Mouse (Mus musculus) ES-E14 (cell line): ENCODE data around the gene Fstl3. TPM values are rescaled to one million over a fixed set of nuclear protein-coding genes. Genes with fewer than 3 reads are reported as not detected.

Experiments used
- DNase-seq: peaks from one replicate; pipeline ENCODE4 v3.0.0-alpha.2; 2013; ENCODE audit warnings: low read depth, low spot score
- H3K27ac ChIP-seq: 2 replicates; pipeline ENCODE4 v1.5.1; 2012; ENCODE audit warnings: low read depth, mild to moderate bottlenecking, low read length, moderate library complexity, mixed read lengths; ENCODE audit not compliant: poor library complexity, insufficient read depth, severe bottlenecking
- H3K36me3 ChIP-seq: 2 replicates; pipeline ENCODE4 v1.6.1; 2012; ENCODE audit warnings: mild to moderate bottlenecking, low read length, moderate library complexity, mixed read lengths; ENCODE audit not compliant: control insufficient read depth, poor library complexity, insufficient read depth, severe bottlenecking
- H3K4me1 ChIP-seq, 2 experiments: fragments of 150-350 bp in 1 of 2; sonication (generic) in 1 of 2; 2 replicates each; pipeline ENCODE4 v1.6.1; 2012; ENCODE audit warnings: low read length in 2 of 2, mild to moderate bottlenecking in 1 of 2, mixed read lengths in 1 of 2; ENCODE audit not compliant: control insufficient read depth in 2 of 2, insufficient read depth in 2 of 2, poor library complexity in 1 of 2
- H3K4me3 ChIP-seq, 2 experiments: fragments of 150-350 bp in 1 of 2; sonication (generic) in 1 of 2; 2 replicates each; pipeline ENCODE4 v1.5.1; 2012; ENCODE audit warnings: low read length in 2 of 2, low read depth in 1 of 2, mild to moderate bottlenecking in 1 of 2, mixed read lengths in 1 of 2; ENCODE audit not compliant: insufficient read depth in 1 of 2, poor library complexity in 1 of 2, severe bottlenecking in 1 of 2
- H3K9ac ChIP-seq: 2 replicates; pipeline ENCODE4 v1.6.1; 2012; ENCODE audit warnings: low read depth, mild to moderate bottlenecking, low read length, mixed read lengths; ENCODE audit not compliant: poor library complexity, insufficient read depth, severe bottlenecking
- H3K9me3 ChIP-seq: fragments of 150-350 bp; sonication (generic); 2 replicates; pipeline ENCODE4 v1.6.1; 2012; ENCODE audit warnings: low read depth, mild to moderate bottlenecking, low read length; ENCODE audit not compliant: control insufficient read depth, insufficient read depth
- CHD2 ChIP-seq: IDR thresholded peaks from 2 replicates; pipeline ENCODE4 v1.6.1; 2014; ENCODE audit warnings: mild to moderate bottlenecking, low read depth, low read length, inconsistent platforms
- HCFC1 ChIP-seq: IDR thresholded peaks from 2 replicates; pipeline ENCODE4 v1.6.1; 2012; ENCODE audit warnings: low read length, inconsistent platforms, borderline replicate concordance; ENCODE audit not compliant: insufficient read depth
- MAFK ChIP-seq: IDR thresholded peaks from 2 replicates; pipeline ENCODE4 v1.6.1; 2014; ENCODE audit warnings: mild to moderate bottlenecking, low read depth, low read length, inconsistent platforms; ENCODE audit not compliant: insufficient read depth
- ZC3H11A ChIP-seq: IDR thresholded peaks from 2 replicates; pipeline ENCODE4 v1.6.1; 2012; ENCODE audit warnings: low read depth, mild to moderate bottlenecking, inconsistent platforms, low read length, borderline replicate concordance
- ZNF384 ChIP-seq: IDR thresholded peaks from 2 replicates; pipeline ENCODE4 v1.6.1; 2012; ENCODE audit warnings: low read depth, low read length, inconsistent platforms
- in situ Hi-C, 2 experiments: fragments of 600-800 bp; cut with MboI; formaldehyde crosslinking; loops; one replicate each; pipeline ENCODE4 v1.15.1; 2025; ENCODE audit warnings: low sequenced_read_pairs in 2 of 2, inconsistent platforms in 1 of 2; ENCODE audit not compliant: unreplicated experiment in 2 of 2
- total RNA-seq: library from RNA; depleted of rRNA; stranded (reverse); fragments of 300-350 nt; gene quantifications from 2 replicates; pipeline ENCODE4 v1.2.3, GENCODE M21; 2012

Fstl3 gene
- total RNA-seq, 1 experiment = 7.1 TPM

DNA sequence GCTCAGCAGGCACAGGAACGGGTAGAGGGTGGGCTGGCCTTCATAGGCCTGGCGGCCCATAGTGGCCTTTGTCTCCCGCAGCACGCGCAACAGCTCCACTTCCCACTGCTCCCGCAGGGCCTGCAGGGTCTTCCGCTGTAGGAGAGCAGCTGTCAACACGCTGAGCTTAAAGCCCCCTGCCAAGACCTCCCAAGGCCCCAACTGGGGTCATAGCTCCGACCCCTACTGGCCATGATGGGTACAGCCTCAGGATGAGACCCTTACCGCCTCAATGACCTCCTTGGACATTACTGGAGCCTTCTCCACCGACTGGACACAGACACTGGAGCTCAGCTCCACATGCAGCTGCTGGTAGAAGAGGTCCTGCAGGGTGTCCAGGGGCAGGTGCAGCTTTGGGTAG, 36.2 kb upstream of the Fstl3 start:
- in situ Hi-C loops = no loop called here
- peaks cover 74% of the 10 kb centered on the region for H3K36me3 ChIP-seq
- H3K27ac ChIP-seq = no peak overlapping the region
- DNase-seq = no peak
- no peak for TF ChIP-seq CHD2
- no peak for TF ChIP-seq MAFK
- no peak for TF ChIP-seq HCFC1
- TF ChIP-seq ZNF384 = no peak
- no peak for TF ChIP-seq ZC3H11A
- H3K9me3 ChIP-seq = peaks cover 27% of the 10 kb centered on the region; the same call in 1 of the 2 replicates
- H3K4me3 ChIP-seq = no peak overlapping the region
- peaks cover 0 to 2% of the 10 kb centered on the region in 2 experiments; a peak in 1 of 4 replicates for H3K4me1 ChIP-seq
- no peak overlapping the region for H3K9ac ChIP-seq

DNA sequence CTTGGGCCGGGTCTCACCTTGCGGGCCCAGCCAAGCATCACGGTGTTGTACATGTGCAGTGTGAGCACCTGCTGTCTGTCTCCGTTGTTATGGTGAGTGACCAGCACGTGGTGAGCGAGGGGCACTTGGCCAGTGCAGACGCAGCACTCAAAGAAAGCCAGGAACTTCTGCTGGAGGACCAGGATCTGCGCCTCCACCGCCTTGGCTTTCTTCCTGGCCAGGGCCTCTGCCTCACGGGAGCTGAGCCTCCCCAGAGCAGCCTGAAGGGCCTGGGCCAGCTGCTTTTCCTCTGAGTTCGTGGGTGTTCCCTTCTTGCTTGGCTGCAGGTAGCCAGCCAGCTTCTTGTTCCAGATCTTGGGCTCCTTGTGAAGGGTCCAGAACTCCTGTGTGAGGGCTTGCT, 33.9 kb upstream of the Fstl3 start:
- Histone ChIP-seq H3K9me3 (peaks cover 21% of the 10 kb centered on the region; the same call in 1 of the 2 replicates), H3K36me3 (peaks cover 53% of the 10 kb centered on the region), H3K4me3 (no peak overlapping the region), H3K27ac (no peak overlapping the region), H3K4me1 (peaks cover 0 to 3% of the 10 kb centered on the region in 2 experiments; a peak in 2 of 4 replicates), H3K9ac (no peak overlapping the region)
- TF ChIP-seq CHD2 (no peak), HCFC1 (no peak)
- no peak for DNase-seq
- in situ Hi-C loops = no loop called here

DNA sequence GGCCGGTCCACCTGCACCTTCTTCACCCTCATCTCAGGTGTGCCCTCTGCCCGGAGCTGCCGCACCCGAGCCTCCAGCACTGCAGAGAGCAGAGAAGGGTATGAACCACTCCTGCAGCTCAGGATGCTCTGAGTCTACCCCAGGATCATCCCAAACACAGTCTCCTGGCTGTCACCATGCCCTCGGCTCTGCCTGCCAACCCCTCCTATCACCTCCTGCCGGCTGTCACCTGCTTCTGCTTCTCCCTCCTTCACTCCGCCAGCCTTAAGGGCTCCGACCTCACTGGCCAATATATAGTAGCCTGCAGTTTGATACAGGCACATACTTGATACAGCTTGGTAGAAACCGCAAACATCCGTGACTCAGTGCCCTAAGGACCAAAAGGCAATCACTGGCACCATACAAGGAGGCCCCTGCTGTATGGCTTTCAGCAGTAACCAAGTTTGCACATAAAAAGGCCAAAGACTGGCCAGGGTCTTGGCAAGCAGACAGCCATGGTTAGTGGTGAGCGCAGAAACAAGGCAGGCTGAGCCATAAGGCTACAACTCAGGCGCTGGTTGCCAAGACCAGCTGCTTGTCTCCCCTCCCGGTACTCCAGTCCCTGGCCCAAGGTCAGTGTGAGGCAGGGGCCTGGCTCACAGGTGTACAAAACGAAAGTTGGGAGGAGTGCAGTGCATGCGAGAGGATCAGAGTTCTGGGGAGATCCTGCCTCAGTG, 33.3 kb upstream of the Fstl3 start:
- H3K4me3 ChIP-seq = no peak overlapping the region

DNA sequence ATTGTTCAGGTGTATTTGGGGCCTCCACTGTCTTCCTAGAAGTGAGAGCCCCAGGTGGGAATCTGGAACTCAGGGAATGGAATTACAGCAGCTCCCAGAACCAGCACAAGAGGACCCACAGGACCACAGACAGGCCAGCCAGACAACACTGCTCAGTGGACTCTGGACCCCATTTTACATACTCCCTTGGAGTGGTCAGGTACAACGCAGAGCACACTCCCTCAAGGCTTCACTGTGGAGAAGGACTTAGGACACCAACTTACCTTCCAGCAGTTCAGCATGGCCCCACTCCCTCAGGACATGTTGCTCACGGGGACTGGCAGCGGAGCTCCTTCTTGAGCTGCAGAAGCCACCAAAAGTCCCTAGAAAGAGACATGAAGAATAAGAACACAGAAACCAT, 31.7 kb upstream of the Fstl3 start:
- Histone ChIP-seq H3K27ac (no peak overlapping the region), H3K4me1 (peaks cover 0 to 3% of the 10 kb centered on the region in 2 experiments; a peak in 2 of 4 replicates), H3K36me3 (peaks cover 30% of the 10 kb centered on the region), H3K9ac (peak overlapping the region; percentile 17; the same call in 1 of the 2 replicates), H3K4me3 (peak overlapping the region; percentile 79 to 89; a peak in 3 of 4 replicates), H3K9me3 (peaks cover 8% of the 10 kb centered on the region; the same call in 1 of the 2 replicates)
- DNase-seq = no peak
- no peak for TF ChIP-seq MAFK
- TF ChIP-seq ZC3H11A = no peak
- no peak for TF ChIP-seq CHD2
- no peak for TF ChIP-seq ZNF384
- no peak for TF ChIP-seq HCFC1
- in situ Hi-C loops = no loop called here

More for the DNA sequence above, 33.3 kb upstream of the Fstl3 start:
- Histone ChIP-seq H3K27ac (no peak overlapping the region), H3K9me3 (peaks cover 16% of the 10 kb centered on the region; the same call in 1 of the 2 replicates), H3K9ac (no peak overlapping the region), H3K4me1 (peaks cover 0 to 3% of the 10 kb centered on the region in 2 experiments; a peak in 2 of 4 replicates), H3K36me3 (peaks cover 46% of the 10 kb centered on the region)
- no peak for TF ChIP-seq HCFC1
- no peak for TF ChIP-seq ZC3H11A
- no peak for TF ChIP-seq ZNF384
- no peak for TF ChIP-seq CHD2
- no peak for TF ChIP-seq MAFK
- DNase-seq = no peak
- in situ Hi-C loops = no loop called here
